Mouse (Mus musculus) thymus, postnatal 36 days (tissue): Measurements from ENCODE around the gene Tcn2.
"Not testable (repeated sequence)": the region's sequence is repeated elsewhere in the genome, so short reads cannot be mapped to it uniquely, and the experiment has no call there.

Source experiments
- DNase-seq, 2 experiments: peaks; one replicate each; pipeline ENCODE4 v3.0.0; 2022; ENCODE audit warnings: mixed read lengths in 2 of 2

The Tcn2 gene

GRCm38 (mm10) chr11:3931511-3932211, at the start of gene Tcn2:
Tcn2 (minus strand) TSS chr11:3932159.
- DNase-seq = peak; percentile 62 to 72

- DNase-seq = no peak
These were observed 49.6 kb upstream of the Tcn2 start for GRCm38 (mm10) chr11:3981536-3981935.

GRCm38 (mm10) chr11:3978421-3978820, 46.5 kb upstream of the Tcn2 start:
- no peak for DNase-seq

GRCm38 (mm10) chr11:3976678-3977077, 44.7 kb upstream of the Tcn2 start, which contains the start of gene 4930556J24Rik:
4930556J24Rik (minus strand) TSS chr11:3976778.
- DNase-seq = no peak

GRCm38 (mm10) chr11:3974311-3974710, 42.4 kb upstream of the Tcn2 start:
- no peak for DNase-seq

DNA sequence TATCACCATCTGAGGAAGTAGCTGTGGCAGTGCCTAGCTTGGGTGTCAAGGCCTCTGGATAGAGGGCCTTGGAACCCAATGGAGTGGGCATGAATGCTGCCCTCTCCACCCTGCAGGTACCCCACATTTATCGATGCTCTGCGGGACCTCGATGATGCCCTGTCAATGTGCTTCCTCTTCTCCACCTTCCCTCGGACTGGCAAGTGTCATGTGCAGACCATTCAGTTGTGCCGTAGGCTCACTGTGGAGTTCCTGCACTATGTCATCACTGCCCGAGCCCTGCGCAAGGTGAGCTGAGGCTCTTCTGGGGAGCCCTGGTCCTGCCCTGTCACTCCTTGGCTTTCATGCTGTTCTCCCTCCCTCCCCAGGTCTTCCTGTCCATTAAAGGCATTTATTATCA, 41.1 kb upstream of the Tcn2 start:
- DNase-seq = no peak

DNA sequence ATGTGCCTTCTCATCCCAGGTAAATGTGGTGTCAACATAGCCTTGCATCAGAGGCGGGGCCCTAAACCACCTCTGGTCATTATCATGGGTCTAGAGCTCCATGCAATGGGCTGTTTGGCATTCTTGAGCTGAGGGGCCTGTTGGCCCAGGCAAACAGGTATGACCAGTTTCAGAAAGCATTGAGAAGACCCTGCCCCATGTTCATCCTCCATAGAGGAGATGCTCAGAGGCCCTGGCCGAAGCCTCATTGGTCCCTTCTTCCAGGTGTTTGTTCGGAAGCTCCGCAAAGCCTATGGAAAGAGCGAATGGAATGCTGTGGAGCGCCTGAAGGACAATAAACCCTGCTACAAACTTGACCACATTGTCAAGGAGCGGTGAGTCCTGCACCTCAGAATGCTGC, 38.4 kb upstream of the Tcn2 start:
- DNase-seq = no peak

GRCm38 (mm10) chr11:3969837-3970236, 37.9 kb upstream of the Tcn2 start:
- DNase-seq = no peak

DNA sequence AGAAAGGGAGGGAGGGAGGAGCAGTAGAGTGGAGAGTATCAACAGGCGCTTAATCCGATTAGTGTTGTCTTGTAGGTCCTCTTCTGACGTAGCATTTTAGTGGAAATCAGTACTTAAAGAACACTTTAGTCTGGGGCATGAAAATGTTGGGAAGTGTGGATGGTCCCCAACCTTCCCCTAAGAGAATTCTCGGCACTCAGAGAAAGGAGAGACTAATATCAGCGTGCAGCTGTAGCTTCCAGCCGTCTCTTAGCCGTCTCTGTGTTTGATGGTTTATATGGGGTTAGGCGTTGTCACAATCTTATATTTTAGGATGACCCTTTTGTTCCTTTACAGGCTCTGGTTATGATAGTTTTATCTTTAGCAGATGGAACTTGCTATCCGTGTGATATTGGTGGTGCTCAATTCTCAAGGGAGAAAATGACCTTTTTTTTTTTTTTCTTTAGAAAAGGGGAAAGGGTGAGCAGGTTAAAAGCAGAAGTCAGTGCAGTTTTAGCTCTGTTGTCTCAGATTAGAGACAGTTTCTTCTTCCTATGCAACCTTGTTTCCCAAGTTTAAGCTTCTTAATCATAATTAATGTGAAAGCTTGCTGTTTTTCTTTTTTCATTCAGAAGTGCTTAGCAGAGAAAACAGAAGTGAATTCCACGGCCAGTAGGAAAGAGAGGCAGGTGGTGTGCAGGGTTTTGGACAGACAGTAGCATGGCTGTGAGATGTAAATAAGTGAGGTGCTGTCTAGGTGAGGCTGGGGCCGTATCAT, 32.6 kb upstream of the Tcn2 start:
- DNase-seq = no peak

- peak; percentile 75 to 77 for DNase-seq
These were observed 31.9 kb upstream of the Tcn2 start, which contains the start of gene Pes1 for GRCm38 (mm10) chr11:3963610-3964415. Pes1 (plus strand) TSS chr11:3963975.

GRCm38 (mm10) chr11:3963155-3963554, 31.2 kb upstream of the Tcn2 start:
- no peak for DNase-seq

- DNase-seq = no peak
These were observed 29.8 kb upstream of the Tcn2 start for GRCm38 (mm10) chr11:3961761-3962160.

GRCm38 (mm10) chr11:3960901-3961300, 28.9 kb upstream of the Tcn2 start:
- DNase-seq = no peak

DNA sequence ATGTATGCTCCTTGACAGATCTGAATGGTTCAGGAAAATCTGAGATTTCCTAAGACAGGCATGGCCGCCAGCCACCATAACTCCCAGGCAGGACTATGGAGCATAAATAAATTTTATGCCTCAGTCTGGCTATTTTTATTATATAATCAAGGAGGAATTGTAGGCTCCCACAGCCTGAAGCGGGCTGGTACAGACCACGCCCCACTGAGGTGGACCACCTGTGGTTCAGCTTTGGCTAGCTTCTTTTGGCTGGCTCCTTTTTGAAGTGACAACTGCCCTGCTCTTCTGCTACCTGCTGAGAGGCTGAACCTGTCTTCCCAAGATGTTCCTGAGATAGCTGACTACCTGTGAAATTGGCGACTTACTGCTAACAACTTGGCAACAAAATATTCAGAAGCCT, 23.4 kb upstream of the Tcn2 start:
- not testable (repeated sequence) for DNase-seq

- DNase-seq = not testable (repeated sequence)
These were observed 22.9 kb upstream of the Tcn2 start for GRCm38 (mm10) chr11:3954876-3955275.

DNA sequence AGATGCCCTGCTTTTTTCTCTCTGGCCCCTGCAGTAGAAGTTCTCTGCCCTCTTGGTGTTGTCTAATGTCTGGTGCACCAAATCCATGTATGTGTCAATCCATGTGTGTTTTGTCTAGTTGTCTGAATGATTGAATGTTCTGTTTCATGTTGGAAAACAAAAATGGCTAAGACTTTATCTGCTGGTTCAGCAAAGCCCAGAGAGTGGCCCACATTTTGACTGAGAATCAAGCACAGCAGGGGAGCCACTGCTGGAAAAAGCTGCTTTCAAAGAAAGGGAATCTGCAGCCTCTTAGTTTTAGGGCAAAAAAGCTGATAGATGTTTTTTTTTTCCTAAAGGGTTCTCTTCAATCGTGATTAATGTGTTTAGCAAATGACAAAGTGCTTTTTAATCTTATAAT, 14.4 kb upstream of the Tcn2 start:
- no peak for DNase-seq

DNA sequence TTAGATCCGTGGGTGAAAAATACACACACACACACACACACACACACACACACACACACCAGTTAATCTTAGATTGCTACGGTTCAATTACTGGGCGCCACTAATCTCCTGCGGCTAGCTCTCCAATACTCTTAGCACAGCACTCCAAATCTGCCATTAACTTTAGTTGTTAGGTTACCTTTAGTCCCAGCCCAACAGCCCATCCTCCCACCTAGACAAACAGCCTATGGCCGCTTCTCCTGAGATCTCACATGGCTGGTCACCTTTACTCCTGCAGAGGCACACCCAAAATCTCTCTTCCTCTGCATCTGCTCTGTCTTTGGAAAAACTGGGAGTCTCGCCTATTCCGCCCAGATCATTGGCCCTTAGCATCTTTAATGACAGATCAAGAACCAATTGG, 9.4 kb upstream of the Tcn2 start:
- DNase-seq = no peak

DNA sequence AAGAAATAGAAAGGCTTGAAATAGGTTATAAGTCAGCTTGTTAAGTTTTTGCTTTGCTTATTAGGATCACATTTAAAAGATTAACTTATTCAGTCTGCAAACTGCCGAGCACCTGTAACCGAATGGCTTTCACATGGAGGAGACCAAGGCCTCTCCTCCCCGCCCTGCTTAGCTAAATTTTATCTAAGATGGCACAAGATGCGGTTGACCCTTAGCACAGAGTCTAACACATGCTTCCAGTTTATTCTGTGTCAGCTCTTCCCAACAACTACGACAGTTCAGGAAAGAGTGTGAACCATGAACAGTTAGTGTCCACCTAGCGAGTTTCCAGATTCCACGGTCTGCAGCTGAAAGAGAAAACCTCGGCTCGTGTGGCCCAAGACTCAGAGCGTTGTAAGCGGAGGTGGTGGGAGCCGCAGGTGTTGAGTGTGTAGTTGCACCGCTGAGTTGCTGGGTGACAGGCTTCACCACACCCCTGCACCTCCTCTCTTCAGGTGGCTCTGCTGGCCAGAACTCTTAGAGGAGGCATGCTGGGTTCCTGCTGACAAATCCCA, 5.4 kb upstream of the Tcn2 start:
- no peak for DNase-seq

DNA sequence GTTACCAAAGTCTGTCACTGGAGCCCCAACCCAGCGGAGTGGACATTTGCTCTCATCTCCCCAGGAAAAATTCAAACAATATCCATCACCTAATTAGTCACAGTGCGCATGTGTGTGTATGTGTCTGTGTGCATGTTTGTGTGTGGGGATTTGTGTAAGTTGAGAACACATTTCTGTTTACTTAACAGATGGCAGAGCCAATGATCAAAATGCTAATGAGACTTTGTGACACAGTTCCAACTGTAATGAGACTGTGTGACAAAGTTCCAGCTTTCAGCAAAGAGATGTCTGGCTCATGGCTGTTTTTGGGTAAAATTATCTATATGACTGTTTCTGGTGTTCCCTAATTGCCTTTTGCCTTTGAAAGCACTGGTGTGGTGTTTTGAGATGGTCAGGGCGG, 4.4 kb upstream of the Tcn2 start:
- DNase-seq = no peak

GRCm38 (mm10) chr11:3935135-3935534, 3.2 kb upstream of the Tcn2 start:
- DNase-seq = no peak

DNA sequence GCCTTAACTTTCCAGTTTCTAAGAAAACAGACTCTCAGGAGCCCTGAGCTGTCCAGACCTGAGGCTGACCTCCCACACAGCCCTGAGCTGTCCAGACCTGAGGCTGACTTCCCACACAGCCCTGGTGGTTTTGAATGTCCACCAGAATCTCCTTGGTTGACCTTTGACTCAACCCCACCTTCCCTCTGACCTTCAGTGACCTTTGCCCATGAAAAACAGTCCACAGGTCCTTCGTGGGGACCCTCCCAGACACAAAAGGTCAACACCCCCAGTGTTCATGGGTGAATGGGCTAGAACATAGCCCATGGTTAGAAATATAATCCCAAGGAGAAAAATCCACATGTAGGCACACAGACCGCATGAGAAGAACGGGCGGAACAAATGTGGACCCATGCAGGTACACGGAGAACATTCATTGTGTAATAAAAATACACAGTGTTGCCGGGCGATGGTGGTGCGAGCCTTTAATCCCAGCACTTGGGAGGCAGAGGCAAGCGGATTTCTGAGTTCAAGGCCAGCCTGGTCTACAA, 1.9 kb upstream of the Tcn2 start:
- no peak for DNase-seq

DNA sequence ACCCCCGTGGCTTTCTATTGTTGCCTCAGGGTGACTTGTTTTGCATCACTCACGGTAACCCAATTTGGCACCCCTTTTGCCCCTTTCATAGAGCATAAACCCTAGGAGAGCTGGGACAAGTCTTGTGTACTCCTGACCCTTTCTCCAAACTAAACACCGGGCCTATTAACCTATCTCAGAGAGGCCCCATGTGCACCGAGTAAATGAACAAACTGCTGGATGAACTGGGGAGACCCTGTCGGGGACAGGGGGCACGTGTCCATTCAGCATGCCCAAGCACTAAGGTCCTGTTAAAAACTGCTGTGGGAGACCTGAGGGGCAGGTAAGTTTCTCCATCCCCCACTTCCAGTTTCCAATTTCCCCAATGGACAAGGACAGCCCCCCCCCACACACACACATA, 1.0 kb downstream of the Tcn2 start:
- no peak for DNase-seq

DNA sequence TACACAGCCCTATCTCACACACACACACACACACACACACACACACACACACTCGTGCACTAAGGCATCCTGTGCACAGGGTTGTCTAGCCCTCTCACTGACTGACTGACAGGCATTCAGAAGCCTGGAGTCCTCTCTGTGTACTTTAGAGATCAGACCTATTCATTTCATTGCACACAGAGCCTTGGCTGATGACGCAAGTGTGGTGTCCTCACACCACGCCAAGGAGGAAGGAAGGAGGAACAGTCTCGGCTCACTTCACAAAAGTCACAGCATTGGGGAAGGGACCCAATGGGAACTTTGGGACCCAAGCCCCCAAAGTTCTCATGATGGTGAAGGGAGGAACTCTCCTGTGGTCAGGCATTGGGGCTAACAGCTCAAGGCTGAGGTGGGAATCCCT, 1.9 kb downstream of the Tcn2 start:
- DNase-seq = no peak
